ENCODE assay signal across 19 mouse cellular contexts in genomic region chr15:102010569-102011245, GRCm38 (mm10). TPM values are rescaled to one million over a fixed set of nuclear protein-coding genes. Genes with fewer than 3 reads are reported as not detected.
DNase-seq lines count a peak whose midpoint lies in the region; ATAC-seq and TF ChIP-seq lines count a peak whose summit lies in the region.
"Had no signal": no experiment of that assay in that cellular context is flagged by ENCODE, and none has a peak within 500 bp of the region (broad histone marks: within the 10 kb centered on the region; RNA-seq: fewer than 3 reads in every experiment).

No protein-coding gene starts in this region.

- no peak for ATAC-seq in neural tube, embryonic 13.5 days (ENCODE audit: low read depth)
- ATAC-seq: CD4-positive, CD25-positive, alpha-beta regulatory T cell, adult 4 months; hindbrain, postnatal 0 days had no signal

- H3K27me3 ChIP-seq in neural tube, embryonic 13.5 days: peaks cover 13% of the 10 kb centered on the region

- H3K36me3 ChIP-seq in neural tube, embryonic 13.5 days: no peaks in the 10 kb centered on the region
- H3K36me3 ChIP-seq: lung, embryonic 15.5 days had no signal

- DNase-seq in gastrocnemius, postnatal 25 days: peak; percentile 27
- no peak for DNase-seq in gastrocnemius, postnatal 14 days
- DNase-seq in neural tube, embryonic 10.5 days (ENCODE audit: extremely low spot score, low spot score): no peak
- DNase-seq in brain, embryonic 14.5 days (ENCODE audit: low read depth): peak; percentile 26
- DNase-seq in left cerebral cortex, postnatal 36 days (ENCODE audit: low spot score in 2 of 2): no peak
- DNase-seq in thymus, postnatal 36 days: no peak
- DNase-seq: adrenal gland, postnatal 25 days; cerebellum, postnatal 25 days; heart, postnatal 36 days; kidney, adult 2 months; kidney, postnatal 25 days; layer of hippocampus, adult 9-11 months; liver; right cerebral cortex, postnatal 14 days had no signal

- H3K4me1 ChIP-seq in neural tube, embryonic 13.5 days (replicated peaks): peaks cover 45% of the 10 kb centered on the region

- no peak overlapping the region for H3K9ac ChIP-seq in neural tube, embryonic 13.5 days
- H3K9ac ChIP-seq: lung, embryonic 15.5 days had no signal

- WGBS in neural tube, embryonic 13.5 days: 59% methylated on average over 3 of the region's 3 CpGs

- no peak overlapping the region for H3K4me2 ChIP-seq in neural tube, embryonic 13.5 days
- H3K4me2 ChIP-seq: lung, embryonic 15.5 days had no signal

- H3K9me3 ChIP-seq in neural tube, embryonic 13.5 days: no peaks in the 10 kb centered on the region
- H3K9me3 ChIP-seq: lung, embryonic 15.5 days had no signal

- H3K27ac ChIP-seq in neural tube, embryonic 13.5 days (replicated peaks): 0 out of 2 replicates have a peak overlapping the region, but pooled peaks have one; percentile 18
- H3K27ac ChIP-seq: hindbrain, postnatal 0 days; lung, embryonic 15.5 days had no signal

- TF ChIP-seq CTCF in brain, embryonic 14.5 days (IDR thresholded peaks at IDR 0.05; ENCODE audit: borderline replicate concordance, extremely low read depth, insufficient read depth, insufficient read length): no peak

- TF ChIP-seq POLR2A in brain, embryonic 14.5 days (IDR thresholded peaks at IDR 0.05; ENCODE audit: borderline replicate concordance, extremely low read depth, insufficient read depth, insufficient read length, poor library complexity, severe bottlenecking): no peak

- no peak overlapping the region for H3K4me3 ChIP-seq in neural tube, embryonic 13.5 days
- H3K4me3 ChIP-seq: lung, embryonic 15.5 days had no signal

- intact Hi-C loops in gastrocnemius, postnatal 14 days (cut with DNase I; ENCODE audit: low total_unique reads): no loop called here
- intact Hi-C loops in left cerebral cortex, postnatal 36 days (cut with DNase I): no loop called here

RNA-seq across cellular contexts. Expression of gene Krt8, which starts 6.4 kb away (rescaled TPM):
- total RNA-seq in gastrocnemius, postnatal 25 days (2021): under 1 TPM; 0.13 to 0.19 TPM
- total RNA-seq in gastrocnemius, postnatal 14 days (2021): under 1 TPM; 0.49 to 0.92 TPM
- 0.82 and 4.3 TPM in 2 replicates for polyA plus RNA-seq in neural tube, embryonic 13.5 days (2015; fragmentation: Nextera tagmentation; extraction: Ambion mirVana)
- 2.0 and 3.7 TPM in 2 replicates for polyA plus RNA-seq in brain, embryonic 14.5 days (2012; rRNA removed)
- not detected for total RNA-seq in left cerebral cortex, postnatal 36 days (2021)

RNA-seq across cellular contexts. Expression of gene Krt18, which starts 17.3 kb away (rescaled TPM):
- total RNA-seq in gastrocnemius, postnatal 25 days (2021): under 1 TPM; 0.18 to 0.29 TPM
- total RNA-seq in gastrocnemius, postnatal 14 days (2021): 1 to 10 TPM in 1 of 2 experiments, under 1 TPM in 1; 0.42 to 1.6 TPM
- polyA plus RNA-seq in neural tube, embryonic 13.5 days (2015; fragmentation: Nextera tagmentation; extraction: Ambion mirVana): 1.4 and 3.8 TPM in 2 replicates
- polyA plus RNA-seq in brain, embryonic 14.5 days (2012; rRNA removed): 1.9 and 3.9 TPM in 2 replicates
- under 1 TPM in 1 of 2 experiments, not detected in 1; 0.22 TPM for total RNA-seq in left cerebral cortex, postnatal 36 days (2021)

RNA-seq across cellular contexts. Expression of gene Krt78, which starts 56.6 kb away (rescaled TPM):
- total RNA-seq in gastrocnemius, postnatal 25 days (2021): not detected
- not detected for total RNA-seq in gastrocnemius, postnatal 14 days (2021)
- polyA plus RNA-seq in neural tube, embryonic 13.5 days (2015; fragmentation: Nextera tagmentation; extraction: Ambion mirVana): not detected in 2 replicates
- 0.03 TPM in 1 of 2 replicates, not detected in the other for polyA plus RNA-seq in brain, embryonic 14.5 days (2012; rRNA removed)
- total RNA-seq in left cerebral cortex, postnatal 36 days (2021): not detected
- total RNA-seq: adrenal gland, postnatal 25 days; heart, postnatal 36 days; hindbrain, postnatal 0 days had no signal
- polyA plus RNA-seq: CD4-positive, CD25-positive, alpha-beta regulatory T cell, adult 4 months; frontal cortex, adult 2 months; hindbrain, postnatal 0 days had no signal

Comparison
In these comparisons a context has a peak if more than half of its experiments do, and no peak if none do; other contexts are left out.
1. DNase-seq: peak in gastrocnemius, postnatal 25 days (single experiment) and brain, embryonic 14.5 days (single experiment); none in gastrocnemius, postnatal 14 days (single experiment), neural tube, embryonic 10.5 days (single experiment), left cerebral cortex, postnatal 36 days (0 of 2) and thymus, postnatal 36 days (0 of 2).